Mouse (Mus musculus) adrenal gland, postnatal 25 days (tissue): ENCODE data around the gene Tmem121. TPM values are rescaled to one million over a fixed set of nuclear protein-coding genes. Genes with fewer than 3 reads are reported as not detected.

Experiments
- DNase-seq: peaks from one replicate; pipeline ENCODE4 v3.0.0; 2021; ENCODE audit warnings: mixed read lengths
- total RNA-seq: library from RNA; stranded (reverse); gene quantifications from 2 replicates; pipeline ENCODE4 v1.2.3, GENCODE M21; 2021

Tmem121 gene
- total RNA-seq, 1 experiment from 2014 or later = 4.3 TPM

- no peak for DNase-seq
These were observed 36.4 kb upstream of the Tmem121 start for GRCm38 (mm10) chr12:113149341-113149740.

DNA sequence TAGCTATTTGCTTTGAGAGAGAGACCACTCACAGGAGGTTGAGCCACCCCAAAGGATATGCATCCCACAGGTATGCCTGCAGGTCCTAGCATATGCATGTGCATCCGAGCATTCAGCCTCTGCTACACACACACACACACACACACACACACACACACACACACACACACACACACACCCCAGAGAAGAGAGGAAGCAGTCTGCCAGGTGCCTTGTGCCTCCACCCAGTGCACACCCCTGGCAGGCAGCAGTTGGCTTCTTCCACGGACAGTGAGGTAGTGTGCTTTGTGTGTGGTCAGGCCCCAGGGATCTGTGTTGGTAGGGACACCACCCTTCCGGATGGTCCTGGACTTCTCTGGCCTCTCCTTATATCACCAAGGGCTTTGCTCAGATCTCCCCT is 35.8 kb upstream of the Tmem121 start:
- DNase-seq = no peak

- no peak for DNase-seq
These were observed 35.1 kb upstream of the Tmem121 start for GRCm38 (mm10) chr12:113150591-113150990.

- no peak for DNase-seq
These were observed 34.7 kb upstream of the Tmem121 start for GRCm38 (mm10) chr12:113151046-113151445.

- no peak for DNase-seq
These were observed 34.0 kb upstream of the Tmem121 start for GRCm38 (mm10) chr12:113151661-113152271.

DNA sequence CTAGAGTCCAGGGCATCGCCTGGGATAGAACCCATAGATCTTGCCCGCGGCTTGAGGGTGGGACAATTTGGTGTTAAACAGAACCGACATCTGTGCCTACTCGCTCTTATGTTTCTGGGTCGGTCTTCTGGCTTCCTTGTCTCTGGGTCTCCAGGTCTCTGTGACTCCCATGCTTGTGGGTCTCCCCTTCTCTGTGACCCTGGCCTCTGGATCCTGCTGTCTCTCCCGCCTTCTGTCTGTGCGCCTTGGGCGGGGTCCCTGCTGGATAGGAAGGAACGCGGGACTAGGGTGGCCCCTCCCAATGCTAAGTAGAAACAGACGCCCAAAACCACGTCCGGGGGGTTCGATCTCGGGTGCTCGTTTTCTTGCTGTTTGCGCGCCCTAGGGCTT is 33.5 kb upstream of the Tmem121 start:
- DNase-seq = no peak

- DNase-seq = no peak
These were observed 32.7 kb upstream of the Tmem121 start for GRCm38 (mm10) chr12:113152991-113153525.

- no peak for DNase-seq
These were observed 31.8 kb upstream of the Tmem121 start for GRCm38 (mm10) chr12:113153971-113154370.

- DNase-seq = no peak
These were observed 31.0 kb upstream of the Tmem121 start for GRCm38 (mm10) chr12:113154747-113155075.

- peak; percentile 60 for DNase-seq
These were observed 30.5 kb upstream of the Tmem121 start for GRCm38 (mm10) chr12:113155076-113155771.

DNA sequence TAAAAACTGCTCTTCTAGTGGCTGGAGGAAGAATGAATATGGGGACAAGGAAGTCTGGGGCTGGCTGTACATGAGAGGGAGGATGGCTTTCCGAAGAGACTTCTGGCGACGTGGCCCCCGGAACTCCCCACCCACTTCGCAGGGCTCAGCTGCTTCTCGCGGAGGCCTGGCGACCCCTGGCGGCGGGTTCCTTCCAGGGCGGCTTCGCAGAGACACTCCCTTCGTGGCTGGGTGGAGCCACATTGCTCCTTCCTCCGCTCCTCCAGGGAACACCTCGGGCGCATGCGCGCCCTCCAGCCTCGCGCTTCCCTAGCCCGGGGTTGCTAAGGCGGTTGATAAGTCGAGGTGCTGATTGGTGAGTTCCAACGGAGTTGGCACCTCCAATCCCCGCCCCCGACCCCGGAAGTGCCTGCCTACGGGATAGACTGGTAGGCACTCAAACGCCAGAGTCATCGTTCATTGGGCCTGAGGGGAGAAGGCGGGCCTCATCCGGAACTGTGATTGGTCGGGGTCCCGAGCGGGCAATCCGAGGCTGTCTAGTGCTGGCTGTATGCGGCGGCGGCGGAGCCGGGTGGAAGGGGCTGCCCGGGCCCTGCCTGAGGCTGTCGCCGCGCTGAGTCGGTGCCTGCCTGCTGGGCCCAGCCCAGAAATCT is 29.7 kb upstream of the Tmem121 start, which contains the start of gene Tedc1:
Tedc1 (plus strand) TSS at position 535 of the 653 bp plus-strand sequence.
- peak; percentile 100 for DNase-seq

DNA sequence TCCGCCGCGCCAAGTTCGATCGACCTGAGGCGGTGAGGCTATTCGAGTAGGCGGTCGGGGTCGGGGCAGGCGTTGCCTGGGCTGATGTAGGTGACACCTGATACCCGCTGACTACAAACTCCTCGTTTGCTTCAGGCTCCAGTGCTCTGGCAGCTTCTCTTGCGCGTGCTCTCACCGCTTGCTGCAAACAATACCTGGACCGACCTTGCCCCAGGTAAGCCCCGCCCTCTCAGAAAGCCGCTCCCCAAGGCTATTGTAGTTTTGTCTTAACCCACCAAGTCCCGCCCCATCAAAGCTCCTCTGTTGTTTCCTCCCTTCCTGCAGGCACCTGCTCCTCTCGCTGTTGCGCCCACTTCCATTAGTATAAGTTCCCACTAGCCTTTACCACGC is 29.2 kb upstream of the Tmem121 start:
- DNase-seq = no peak

- DNase-seq = no peak
These were observed 28.7 kb upstream of the Tmem121 start for GRCm38 (mm10) chr12:113157002-113157401.

DNA sequence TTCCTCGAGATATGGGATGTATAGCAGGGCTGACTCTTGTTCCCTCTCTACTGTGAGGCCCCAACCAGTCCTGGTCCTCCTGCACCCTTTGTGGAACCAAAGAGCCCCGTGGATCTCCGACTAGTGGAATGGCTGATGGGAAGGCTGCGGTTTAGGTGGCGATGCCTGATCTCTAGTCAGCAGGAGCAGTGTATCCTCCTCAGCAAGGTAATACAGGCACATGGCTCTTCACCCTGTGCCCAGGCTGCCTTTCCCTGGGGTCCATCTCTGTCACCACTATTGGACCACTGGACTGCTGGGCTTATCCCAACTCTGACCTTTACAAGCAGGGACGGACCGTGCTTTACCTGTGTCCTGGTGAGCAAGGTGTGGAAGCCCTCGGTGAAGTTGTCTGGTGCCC is 28.2 kb upstream of the Tmem121 start:
- no peak for DNase-seq

DNA sequence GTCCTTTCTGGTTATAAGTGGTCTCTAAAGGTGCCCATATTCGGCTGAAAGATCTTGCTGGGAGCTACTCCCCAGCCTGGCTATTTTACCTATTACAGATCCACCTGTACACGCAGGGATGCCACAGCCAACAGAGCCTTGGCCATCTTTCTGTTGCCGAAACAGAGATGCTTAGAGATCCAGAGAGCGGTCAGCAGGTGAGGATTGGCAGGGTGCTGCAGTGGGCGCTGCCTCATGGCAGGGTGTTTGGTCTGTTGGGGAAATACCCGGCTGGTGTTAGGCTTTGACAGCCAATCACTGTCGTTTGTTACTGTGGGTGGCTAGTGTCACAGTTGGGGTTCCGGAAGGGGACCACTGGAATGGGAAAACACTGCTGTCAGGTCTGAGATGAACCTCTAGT is 27.8 kb upstream of the Tmem121 start:
- no peak for DNase-seq

DNA sequence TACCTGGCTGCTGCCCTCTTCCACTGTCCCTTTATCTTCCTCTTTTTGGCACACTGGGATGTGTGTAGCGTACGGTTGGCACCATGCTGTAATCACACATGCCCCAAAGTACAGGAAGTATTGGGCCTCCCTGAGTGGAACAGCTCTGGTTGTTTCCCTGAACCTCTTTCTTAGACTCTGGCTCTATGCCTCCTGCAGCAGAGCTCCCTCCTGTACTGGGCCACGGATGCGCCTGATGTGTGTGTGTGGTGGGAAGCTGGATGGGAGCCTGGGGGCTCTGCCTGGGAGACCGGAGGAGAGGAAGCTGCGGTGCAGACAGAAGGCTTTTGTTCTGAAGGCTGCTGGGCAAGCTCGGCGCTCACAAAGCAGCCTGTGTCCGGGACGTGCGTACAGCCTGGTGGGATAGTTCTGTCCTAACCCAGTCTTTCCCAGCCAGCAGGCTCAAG is 22.1 kb upstream of the Tmem121 start:
- no peak for DNase-seq

- DNase-seq = no peak
These were observed 17.6 kb upstream of the Tmem121 start for GRCm38 (mm10) chr12:113168031-113168536.

- no peak for DNase-seq
These were observed 8.6 kb upstream of the Tmem121 start for GRCm38 (mm10) chr12:113176960-113177725.

- no peak for DNase-seq
These were observed 4.7 kb upstream of the Tmem121 start for GRCm38 (mm10) chr12:113181020-113181419.

GRCm38 (mm10) chr12:113184945-113185344 is 785 bp upstream of the Tmem121 start:
- DNase-seq = no peak

- no peak for DNase-seq
These were observed 738 bp downstream of the Tmem121 start for GRCm38 (mm10) chr12:113186326-113187010.

DNA sequence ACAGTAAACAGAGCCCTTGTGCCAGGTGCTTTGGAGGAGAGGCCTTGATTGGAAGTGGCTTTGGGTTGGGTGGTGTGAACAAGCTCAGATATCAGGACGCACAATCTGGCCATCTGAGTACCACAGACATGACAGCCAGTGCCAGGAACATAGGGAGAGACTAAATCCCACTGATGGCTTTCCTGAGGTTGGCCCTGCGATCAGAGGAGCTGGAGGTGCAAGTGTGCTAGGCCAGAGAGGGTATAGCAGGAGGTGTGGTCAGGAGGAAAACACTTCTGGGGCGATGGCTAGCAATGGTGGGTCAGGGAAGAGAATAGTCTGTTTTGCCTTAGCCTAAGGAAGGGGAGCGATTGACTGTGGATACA is 1.3 kb downstream of the Tmem121 start:
- no peak for DNase-seq
